Mouse (Mus musculus): ENCODE results near the gene Prkca. TPM values are rescaled to one million over a fixed set of nuclear protein-coding genes. Genes with fewer than 3 reads are reported as not detected.

The Prkca gene
- polyA plus RNA-seq, 1 experiment from 2014 or later, result 7.8 TPM

DNA sequence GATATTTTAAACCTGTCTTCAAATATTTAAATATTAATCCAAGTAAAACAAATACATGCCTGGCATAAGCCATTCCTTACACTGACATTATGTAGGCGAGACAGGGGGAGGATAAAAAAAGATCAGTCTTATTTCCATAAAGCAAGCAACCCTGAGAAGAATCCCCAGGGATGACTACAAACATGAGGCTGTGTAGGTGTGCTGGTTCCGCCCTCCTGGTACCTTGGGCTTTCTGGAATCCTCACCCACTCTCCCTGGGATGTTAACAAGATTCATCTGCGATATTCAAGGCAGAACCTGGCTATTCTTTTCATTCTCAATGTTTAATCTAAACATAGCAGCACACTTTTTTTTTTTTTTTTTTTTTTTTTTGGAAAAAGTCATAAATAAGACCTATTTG, 289.1 kb downstream of the Prkca start:
- WGBS, result 84% methylated on average over 3 of the region's 3 CpGs
- Histone ChIP-seq H3K9me3 (no peaks in the 10 kb centered on the region), H3K9ac (replicated peaks) (no peak overlapping the region), H3K4me2 (no peak overlapping the region), H3K27ac (no peak overlapping the region), H3K4me1 (replicated peaks) (peaks cover 7% of the 10 kb centered on the region), H3K36me3 (no peaks in the 10 kb centered on the region), H3K27me3 (no peaks in the 10 kb centered on the region), H3K4me3 (replicated peaks) (no peak overlapping the region)
- ATAC-seq (ENCODE audit: insufficient number of reproducible peaks, insufficient read depth, low FRiP score, low TSS enrichment, low read depth), result no peak

- Histone ChIP-seq H3K27ac (no peak overlapping the region), H3K4me1 (replicated peaks) (peaks cover 7% of the 10 kb centered on the region), H3K9me3 (no peaks in the 10 kb centered on the region), H3K4me2 (no peak overlapping the region), H3K36me3 (no peaks in the 10 kb centered on the region), H3K9ac (replicated peaks) (no peak overlapping the region), H3K27me3 (no peaks in the 10 kb centered on the region), H3K4me3 (replicated peaks) (no peak overlapping the region)
- ATAC-seq (ENCODE audit: insufficient number of reproducible peaks, insufficient read depth, low FRiP score, low TSS enrichment, low read depth), result no peak
- WGBS, result 81% methylated on average over 10 of the region's 10 CpGs
These were observed 290.0 kb downstream of the Prkca start for GRCm38 (mm10) chr11:108053746-108054145.

GRCm38 (mm10) chr11:108041669-108042068, 302.1 kb downstream of the Prkca start:
- WGBS, result 68% methylated on average over 7 of the region's 7 CpGs

GRCm38 (mm10) chr11:108040823-108041222, 302.9 kb downstream of the Prkca start:
- no peak overlapping the region for H3K9ac ChIP-seq (replicated peaks)
- no peaks in the 10 kb centered on the region for H3K27me3 ChIP-seq
- 93% methylated on average over 2 of the region's 2 CpGs for WGBS
- no peak for ATAC-seq (ENCODE audit: insufficient number of reproducible peaks, insufficient read depth, low FRiP score, low TSS enrichment, low read depth)
- H3K9me3 ChIP-seq, result no peaks in the 10 kb centered on the region
- H3K27ac ChIP-seq, result no peak overlapping the region
- H3K4me1 ChIP-seq (replicated peaks), result peaks cover 26% of the 10 kb centered on the region
- H3K36me3 ChIP-seq, result no peaks in the 10 kb centered on the region
- no peak overlapping the region for H3K4me2 ChIP-seq
- no peak overlapping the region for H3K4me3 ChIP-seq (replicated peaks)

More at GRCm38 (mm10) chr11:108041669-108042068, 302.1 kb downstream of the Prkca start:
- no peak overlapping the region for H3K9ac ChIP-seq (replicated peaks)
- H3K27me3 ChIP-seq, result no peaks in the 10 kb centered on the region
- peaks cover 21% of the 10 kb centered on the region for H3K4me1 ChIP-seq (replicated peaks)
- H3K4me3 ChIP-seq (replicated peaks), result no peak overlapping the region
- no peak overlapping the region for H3K27ac ChIP-seq
- no peak overlapping the region for H3K4me2 ChIP-seq
- ATAC-seq (ENCODE audit: insufficient number of reproducible peaks, insufficient read depth, low FRiP score, low TSS enrichment, low read depth), result no peak
- H3K9me3 ChIP-seq, result no peaks in the 10 kb centered on the region
- no peaks in the 10 kb centered on the region for H3K36me3 ChIP-seq

DNA sequence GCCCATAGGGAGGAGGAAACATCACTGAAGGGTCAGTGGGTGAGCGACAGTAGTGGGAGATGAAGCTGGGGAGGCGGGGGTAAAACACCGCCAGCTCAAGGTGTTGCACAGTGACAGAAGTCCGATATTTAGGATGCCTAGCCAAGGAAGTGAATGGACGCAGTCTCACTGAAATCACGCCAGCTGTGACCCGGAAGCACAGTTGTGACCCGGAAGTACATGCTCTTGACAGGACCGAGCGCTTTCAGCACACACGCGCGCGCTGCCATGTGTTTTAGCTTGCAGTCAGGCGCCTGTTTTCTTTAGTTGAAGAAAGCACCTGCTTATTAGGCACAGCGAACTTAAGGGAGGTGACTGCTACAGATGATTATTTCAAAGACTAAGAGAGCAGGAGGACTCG, 304.0 kb downstream of the Prkca start:
- Histone ChIP-seq H3K36me3 (no peaks in the 10 kb centered on the region), H3K4me3 (replicated peaks) (no peak overlapping the region), H3K9me3 (no peaks in the 10 kb centered on the region), H3K27ac (no peak overlapping the region), H3K4me2 (no peak overlapping the region), H3K9ac (replicated peaks) (no peak overlapping the region), H3K27me3 (no peaks in the 10 kb centered on the region), H3K4me1 (replicated peaks) (peaks cover 31% of the 10 kb centered on the region)
- no peak for ATAC-seq (ENCODE audit: insufficient number of reproducible peaks, insufficient read depth, low FRiP score, low TSS enrichment, low read depth)
- WGBS, result 87% methylated on average over 17 of the region's 17 CpGs

GRCm38 (mm10) chr11:108038989-108039388, 304.7 kb downstream of the Prkca start:
- 84% methylated on average over 12 of the region's 12 CpGs for WGBS

DNA sequence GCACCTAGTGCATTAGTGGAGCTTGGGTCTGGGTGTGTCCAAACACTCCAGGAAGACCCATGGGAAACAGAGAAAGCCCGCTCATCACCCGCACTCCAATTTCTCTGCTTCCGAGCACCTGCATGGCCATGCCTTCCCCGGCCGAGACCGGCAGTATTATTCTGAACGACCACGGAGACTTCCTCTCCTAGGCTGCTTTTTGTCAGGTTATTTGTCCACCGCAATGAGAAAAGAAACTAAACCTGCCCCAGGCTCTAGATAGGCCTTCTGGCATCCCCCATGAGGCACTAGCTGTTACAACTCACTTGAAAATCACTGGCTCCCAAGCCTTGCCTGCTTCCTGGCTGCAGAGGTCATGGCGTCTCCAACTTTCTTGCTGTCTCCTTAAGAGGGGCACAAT, 307.4 kb downstream of the Prkca start:
- Histone ChIP-seq H3K9me3 (no peaks in the 10 kb centered on the region), H3K9ac (replicated peaks) (no peak overlapping the region), H3K4me3 (replicated peaks) (no peak overlapping the region), H3K4me2 (no peak overlapping the region), H3K36me3 (no peaks in the 10 kb centered on the region), H3K27ac (no peak overlapping the region), H3K4me1 (replicated peaks) (peaks cover 41% of the 10 kb centered on the region), H3K27me3 (no peaks in the 10 kb centered on the region)
- 81% methylated on average over 10 of the region's 10 CpGs for WGBS
- no peak for ATAC-seq (ENCODE audit: insufficient number of reproducible peaks, insufficient read depth, low FRiP score, low TSS enrichment, low read depth)

More at GRCm38 (mm10) chr11:108038989-108039388, 304.7 kb downstream of the Prkca start:
- no peak overlapping the region for H3K4me3 ChIP-seq (replicated peaks)
- no peak overlapping the region for H3K9ac ChIP-seq (replicated peaks)
- no peaks in the 10 kb centered on the region for H3K9me3 ChIP-seq
- H3K27me3 ChIP-seq, result no peaks in the 10 kb centered on the region
- no peaks in the 10 kb centered on the region for H3K36me3 ChIP-seq
- no peak for ATAC-seq (ENCODE audit: insufficient number of reproducible peaks, insufficient read depth, low FRiP score, low TSS enrichment, low read depth)
- no peak overlapping the region for H3K27ac ChIP-seq
- peaks cover 38% of the 10 kb centered on the region for H3K4me1 ChIP-seq (replicated peaks)
- H3K4me2 ChIP-seq, result no peak overlapping the region

DNA sequence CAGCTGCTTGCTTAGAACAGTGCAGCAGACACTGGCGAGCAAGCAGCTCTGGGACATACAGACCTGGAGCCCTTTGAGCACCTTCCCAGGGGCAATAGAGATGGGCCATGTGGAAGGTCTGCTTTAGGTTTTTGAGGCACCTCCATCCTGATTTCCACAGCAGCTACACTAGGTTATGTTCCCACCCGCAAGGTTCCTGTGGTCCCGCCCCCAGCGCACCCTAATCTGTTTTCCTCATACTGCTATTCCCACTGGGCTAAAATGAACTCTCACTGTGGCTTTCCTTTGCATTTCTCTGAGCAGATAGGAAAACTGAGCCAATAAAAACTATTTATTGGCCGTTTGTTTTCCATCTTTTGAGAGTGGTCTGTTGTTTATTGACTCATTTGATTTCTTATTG, 308.0 kb downstream of the Prkca start:
- no peak for ATAC-seq (ENCODE audit: insufficient number of reproducible peaks, insufficient read depth, low FRiP score, low TSS enrichment, low read depth)
- Histone ChIP-seq H3K4me1 (replicated peaks) (peaks cover 41% of the 10 kb centered on the region), H3K9me3 (no peaks in the 10 kb centered on the region), H3K27me3 (no peaks in the 10 kb centered on the region), H3K4me3 (replicated peaks) (no peak overlapping the region), H3K4me2 (no peak overlapping the region), H3K27ac (no peak overlapping the region), H3K9ac (replicated peaks) (no peak overlapping the region), H3K36me3 (no peaks in the 10 kb centered on the region)
- WGBS, result 69% methylated on average over 5 of the region's 5 CpGs

GRCm38 (mm10) chr11:108034376-108034775, 309.4 kb downstream of the Prkca start:
- Histone ChIP-seq H3K27me3 (no peaks in the 10 kb centered on the region), H3K4me2 (no peak overlapping the region), H3K36me3 (no peaks in the 10 kb centered on the region), H3K4me1 (replicated peaks) (peaks cover 33% of the 10 kb centered on the region), H3K9me3 (no peaks in the 10 kb centered on the region), H3K9ac (replicated peaks) (no peak overlapping the region), H3K4me3 (replicated peaks) (no peak overlapping the region), H3K27ac (no peak overlapping the region)
- 37% methylated on average over 7 of the region's 7 CpGs for WGBS
- ATAC-seq (ENCODE audit: insufficient number of reproducible peaks, insufficient read depth, low FRiP score, low TSS enrichment, low read depth), result no peak

DNA sequence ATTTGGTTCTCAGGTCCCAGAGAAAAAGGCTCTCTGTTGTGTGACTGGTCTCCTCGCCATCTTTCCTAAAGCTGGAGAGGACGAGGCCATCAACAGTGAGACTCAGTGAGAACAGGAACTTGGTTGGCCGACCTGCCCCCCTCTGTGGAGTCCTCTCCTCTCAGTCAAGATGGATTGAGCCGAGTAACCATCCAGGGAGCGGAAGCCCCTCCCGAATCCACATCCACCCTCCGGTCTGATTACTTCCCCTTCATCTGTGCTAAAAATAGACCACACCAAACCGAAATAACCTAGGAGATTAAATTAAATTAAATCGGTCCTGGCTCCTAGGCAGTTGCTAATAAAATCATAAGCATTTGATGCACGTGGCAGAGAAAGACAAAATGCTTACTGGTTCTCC, 311.2 kb downstream of the Prkca start:
- 67% methylated on average over 10 of the region's 10 CpGs for WGBS
- Histone ChIP-seq H3K36me3 (no peaks in the 10 kb centered on the region), H3K4me1 (replicated peaks) (peaks cover 31% of the 10 kb centered on the region), H3K9ac (replicated peaks) (no peak overlapping the region), H3K4me3 (replicated peaks) (no peak overlapping the region), H3K9me3 (no peaks in the 10 kb centered on the region), H3K27me3 (no peaks in the 10 kb centered on the region), H3K27ac (no peak overlapping the region), H3K4me2 (no peak overlapping the region)
- ATAC-seq (ENCODE audit: insufficient number of reproducible peaks, insufficient read depth, low FRiP score, low TSS enrichment, low read depth), result no peak

- no peak overlapping the region for H3K27ac ChIP-seq
- H3K4me3 ChIP-seq (replicated peaks), result no peak overlapping the region
- H3K9ac ChIP-seq (replicated peaks), result no peak overlapping the region
- WGBS, result 57% methylated on average over 10 of the region's 10 CpGs
- H3K36me3 ChIP-seq, result no peaks in the 10 kb centered on the region
- no peak overlapping the region for H3K4me2 ChIP-seq
- no peaks in the 10 kb centered on the region for H3K27me3 ChIP-seq
- peaks cover 27% of the 10 kb centered on the region for H3K4me1 ChIP-seq (replicated peaks)
- ATAC-seq (ENCODE audit: insufficient number of reproducible peaks, insufficient read depth, low FRiP score, low TSS enrichment, low read depth), result peak; percentile 63; the same call in 1 of the 2 replicates
- H3K9me3 ChIP-seq, result no peaks in the 10 kb centered on the region
These were observed 312.6 kb downstream of the Prkca start for GRCm38 (mm10) chr11:108030956-108031604.

- Histone ChIP-seq H3K36me3 (no peaks in the 10 kb centered on the region), H3K4me1 (replicated peaks) (peaks cover 16% of the 10 kb centered on the region), H3K9ac (replicated peaks) (no peak overlapping the region), H3K27ac (no peak overlapping the region), H3K27me3 (no peaks in the 10 kb centered on the region), H3K9me3 (no peaks in the 10 kb centered on the region), H3K4me3 (replicated peaks) (no peak overlapping the region), H3K4me2 (no peak overlapping the region)
- no peak for ATAC-seq (ENCODE audit: insufficient number of reproducible peaks, insufficient read depth, low FRiP score, low TSS enrichment, low read depth)
- 88% methylated on average over 11 of the region's 11 CpGs for WGBS
These were observed 314.4 kb downstream of the Prkca start for GRCm38 (mm10) chr11:108029321-108029720.

Data from limb, embryonic 12.5 days (tissue).